Mouse (Mus musculus) midbrain, embryonic 16.5 days (tissue): ENCODE results near the gene Sorl1. TPM values are rescaled to one million over a fixed set of nuclear protein-coding genes. Genes with fewer than 3 reads are reported as not detected.

ENCODE experiments used
- ATAC-seq: fragments of 200-750 bp; cut with Nextera tagmentation; 2 replicates; pipeline ENCODE4 v1.8.0; 2017; ENCODE audit warnings: moderate TSS enrichment
- H3K27ac ChIP-seq: fragments of 300-500 bp; sonication (generic); 2 replicates; pipeline ENCODE4 v1.5.1; 2014; ENCODE audit warnings: mild to moderate bottlenecking, low read length, mixed read lengths
- H3K27me3 ChIP-seq: fragments of 300-500 bp; sonication (generic); 2 replicates; pipeline ENCODE4 v1.6.1; 2014; ENCODE audit warnings: low read depth, low read length, mixed read lengths; ENCODE audit not compliant: control insufficient read depth, insufficient read depth
- H3K36me3 ChIP-seq: fragments of 300-500 bp; sonication (generic); 2 replicates; pipeline ENCODE4 v1.6.1; 2014; ENCODE audit warnings: mild to moderate bottlenecking, low read length, moderate library complexity, mixed read lengths; ENCODE audit not compliant: control insufficient read depth, insufficient read depth
- H3K4me1 ChIP-seq: fragments of 300-500 bp; sonication (generic); 2 replicates; pipeline ENCODE4 v1.6.1; 2014; ENCODE audit warnings: mild to moderate bottlenecking, low read length, mixed read lengths; ENCODE audit not compliant: control insufficient read depth, insufficient read depth
- H3K4me2 ChIP-seq: fragments of 300-500 bp; sonication (generic); 2 replicates; pipeline ENCODE4 v1.6.1; 2014; ENCODE audit warnings: mild to moderate bottlenecking, low read length, mixed read lengths
- H3K4me3 ChIP-seq: fragments of 300-500 bp; sonication (generic); 2 replicates; pipeline ENCODE4 v1.5.1; 2014; ENCODE audit warnings: low read depth, mild to moderate bottlenecking, low read length, moderate library complexity, mixed read lengths
- H3K9ac ChIP-seq: fragments of 300-500 bp; sonication (generic); 2 replicates; pipeline ENCODE4 v1.6.1; 2014; ENCODE audit warnings: low read depth, low read length, mixed read lengths
- H3K9me3 ChIP-seq: fragments of 300-500 bp; sonication (generic); replicated peaks from 2 replicates; pipeline ENCODE4 v1.6.1; 2014; ENCODE audit warnings: mild to moderate bottlenecking, low read length, mixed read lengths; ENCODE audit not compliant: control insufficient read depth, poor library complexity, severe bottlenecking
- WGBS: fragments of 180-500 bp; shearing (Covaris S2); extraction: QIAGEN DNeasy Blood & Tissue Kit; methylation state at CpG from one replicate; pipeline ENCODE4 v1.1.7; 2014; 5-methylcytosine and 5-hydroxymethylcytosine counted together
- polyA plus RNA-seq: library from polyadenylated mRNA; unstranded; fragments of >200 nt; fragmentation: Nextera tagmentation; extraction: Ambion mirVana; gene quantifications from 2 replicates; pipeline ENCODE4 v1.2.1, GENCODE M21; 2015

Gene Sorl1
- 6.8 and 7.2 TPM in 2 replicates for polyA plus RNA-seq

DNA sequence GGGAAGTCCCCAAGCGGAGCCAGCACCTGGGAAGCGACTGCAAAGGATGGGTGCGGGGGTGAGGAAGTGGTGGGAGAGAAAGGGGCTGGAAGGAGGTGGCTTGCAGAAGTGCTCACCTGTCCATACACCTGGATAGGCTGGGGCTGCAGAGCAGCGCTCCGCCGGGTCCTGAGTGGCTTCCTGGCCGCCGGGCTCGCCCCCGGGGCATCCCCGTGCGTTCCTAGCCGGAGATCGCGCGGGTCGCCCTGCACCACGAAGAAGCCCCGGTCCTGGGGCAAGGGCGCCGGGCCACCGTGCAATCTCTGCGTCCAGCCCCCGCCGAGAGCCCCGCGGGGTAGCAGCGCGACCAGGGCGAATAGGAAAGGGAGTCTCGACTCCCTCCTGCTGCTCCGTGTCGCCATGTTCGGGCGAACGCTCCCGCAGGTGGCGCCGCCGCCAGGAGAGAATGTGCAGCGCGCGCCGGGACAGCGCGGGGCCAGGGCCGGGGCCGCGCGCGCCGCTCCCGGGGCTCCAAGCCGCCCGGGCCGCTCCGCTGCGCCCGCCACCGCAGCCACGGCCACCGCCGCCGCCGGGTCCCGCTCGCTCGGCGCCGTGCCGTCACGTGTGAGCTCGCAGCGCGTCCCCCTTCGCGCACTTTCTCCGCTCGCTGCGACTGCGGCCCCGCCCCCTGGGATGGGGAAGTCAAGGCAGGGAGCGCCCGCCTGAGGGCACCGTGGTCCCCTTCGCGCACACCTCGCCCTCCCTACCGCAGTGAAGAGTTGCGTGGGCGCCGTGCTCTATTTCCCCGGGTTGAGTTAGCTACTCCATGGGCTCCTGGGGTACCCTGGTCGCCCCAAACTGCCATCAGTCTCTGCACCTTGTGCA is at the start of gene Sorl1:
Gene Sorl1, minus strand, starts transcription at position 585 of the 864 bp plus-strand sequence.
- WGBS, result under 1% methylated on average over 73 of the region's 94 CpGs
- Histone ChIP-seq H3K27ac (peak within 1 kb of the TSS; percentile 61), H3K4me2 (peak within 1 kb of the TSS; percentile 82), H3K4me1 (peaks cover 12% of the 10 kb centered on the region), H3K9me3 (no peaks in the 10 kb centered on the region), H3K4me3 (peak within 1 kb of the TSS; percentile 71), H3K27me3 (no peaks in the 10 kb centered on the region), H3K9ac (peak within 1 kb of the TSS; percentile 85), H3K36me3 (no peaks in the 10 kb centered on the region)
- ATAC-seq, result peak; percentile 81

- WGBS, result 65% methylated on average over 3 of the region's 3 CpGs
- Histone ChIP-seq H3K27ac (no peak overlapping the region), H3K9me3 (no peaks in the 10 kb centered on the region), H3K4me2 (no peak overlapping the region), H3K4me1 (peaks cover under 1% of the 10 kb centered on the region; the same call in 1 of the 2 replicates), H3K27me3 (no peaks in the 10 kb centered on the region), H3K9ac (no peak overlapping the region), H3K4me3 (no peak overlapping the region), H3K36me3 (no peaks in the 10 kb centered on the region)
- no peak for ATAC-seq
Observed at GRCm38 (mm10) chr9:42173781-42174180, 49.7 kb upstream of the Sorl1 start.

DNA sequence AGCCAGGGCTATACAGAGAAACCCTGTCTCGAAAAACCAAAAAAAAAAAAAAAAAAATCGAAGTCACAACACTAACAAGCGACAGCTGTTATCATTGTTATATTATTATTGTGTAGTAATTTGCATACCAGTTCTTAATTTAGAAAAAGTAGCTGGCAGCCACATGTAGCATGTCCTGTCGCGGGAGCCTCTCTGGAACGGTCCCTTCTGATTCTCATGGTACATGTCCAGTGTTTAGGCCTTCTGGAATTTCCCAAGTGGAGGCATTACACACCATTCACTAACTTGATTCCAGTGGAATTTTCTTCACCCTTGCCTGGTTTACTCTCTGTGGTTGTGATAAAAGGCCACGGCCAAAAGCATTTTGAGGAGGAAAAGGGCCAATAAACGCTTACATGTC is 45.4 kb upstream of the Sorl1 start:
- no peak for ATAC-seq
- no peak overlapping the region for H3K9ac ChIP-seq
- no peaks in the 10 kb centered on the region for H3K36me3 ChIP-seq
- H3K4me3 ChIP-seq, result no peak overlapping the region
- H3K4me2 ChIP-seq, result no peak overlapping the region
- no peak overlapping the region for H3K27ac ChIP-seq
- no peaks in the 10 kb centered on the region for H3K27me3 ChIP-seq
- no peaks in the 10 kb centered on the region for H3K9me3 ChIP-seq
- 89% methylated on average over 8 of the region's 8 CpGs for WGBS
- no peaks in the 10 kb centered on the region for H3K4me1 ChIP-seq

- no peak overlapping the region for H3K9ac ChIP-seq
- no peak overlapping the region for H3K27ac ChIP-seq
- H3K36me3 ChIP-seq, result no peaks in the 10 kb centered on the region
- 95% methylated on average over 7 of the region's 7 CpGs for WGBS
- H3K9me3 ChIP-seq, result no peaks in the 10 kb centered on the region
- no peaks in the 10 kb centered on the region for H3K4me1 ChIP-seq
- H3K27me3 ChIP-seq, result no peaks in the 10 kb centered on the region
- H3K4me3 ChIP-seq, result no peak overlapping the region
- ATAC-seq, result no peak
- H3K4me2 ChIP-seq, result no peak overlapping the region
Observed at GRCm38 (mm10) chr9:42169025-42169424, 44.9 kb upstream of the Sorl1 start.

GRCm38 (mm10) chr9:42164930-42165329 is 40.8 kb upstream of the Sorl1 start:
- WGBS, result 78% methylated on average over 2 of the region's 2 CpGs
- H3K4me2 ChIP-seq, result no peak overlapping the region

GRCm38 (mm10) chr9:42163011-42163410 is 38.9 kb upstream of the Sorl1 start:
- Histone ChIP-seq H3K36me3 (no peaks in the 10 kb centered on the region), H3K9me3 (no peaks in the 10 kb centered on the region), H3K27me3 (no peaks in the 10 kb centered on the region), H3K27ac (no peak overlapping the region), H3K4me3 (no peak overlapping the region), H3K9ac (no peak overlapping the region), H3K4me1 (no peaks in the 10 kb centered on the region), H3K4me2 (no peak overlapping the region)
- ATAC-seq, result no peak
- 90% methylated on average over 4 of the region's 4 CpGs for WGBS

More at GRCm38 (mm10) chr9:42164930-42165329, 40.8 kb upstream of the Sorl1 start:
- no peaks in the 10 kb centered on the region for H3K4me1 ChIP-seq
- no peak for ATAC-seq
- H3K9ac ChIP-seq, result no peak overlapping the region
- no peaks in the 10 kb centered on the region for H3K9me3 ChIP-seq
- no peaks in the 10 kb centered on the region for H3K36me3 ChIP-seq
- no peak overlapping the region for H3K27ac ChIP-seq
- H3K27me3 ChIP-seq, result no peaks in the 10 kb centered on the region
- no peak overlapping the region for H3K4me3 ChIP-seq

DNA sequence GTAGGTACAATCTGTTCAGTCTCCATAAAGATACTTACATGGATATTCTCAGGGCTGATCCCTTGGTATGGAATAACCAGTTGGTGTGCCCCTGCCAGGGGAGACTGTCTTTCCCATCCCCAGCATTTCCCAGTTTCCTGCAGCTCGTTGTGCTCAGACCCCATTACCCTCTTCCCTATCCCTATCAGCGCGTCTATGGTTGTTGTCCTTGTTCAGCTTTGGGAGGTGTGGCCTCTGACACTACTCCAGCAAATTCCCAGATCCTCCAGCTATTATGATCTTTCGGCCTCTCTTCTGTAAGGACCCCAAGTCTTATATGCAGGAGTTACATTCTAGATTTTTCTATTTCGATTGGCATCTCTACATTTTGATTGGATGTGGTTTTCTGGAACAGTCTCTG is 35.3 kb upstream of the Sorl1 start:
- no peaks in the 10 kb centered on the region for H3K9me3 ChIP-seq

DNA sequence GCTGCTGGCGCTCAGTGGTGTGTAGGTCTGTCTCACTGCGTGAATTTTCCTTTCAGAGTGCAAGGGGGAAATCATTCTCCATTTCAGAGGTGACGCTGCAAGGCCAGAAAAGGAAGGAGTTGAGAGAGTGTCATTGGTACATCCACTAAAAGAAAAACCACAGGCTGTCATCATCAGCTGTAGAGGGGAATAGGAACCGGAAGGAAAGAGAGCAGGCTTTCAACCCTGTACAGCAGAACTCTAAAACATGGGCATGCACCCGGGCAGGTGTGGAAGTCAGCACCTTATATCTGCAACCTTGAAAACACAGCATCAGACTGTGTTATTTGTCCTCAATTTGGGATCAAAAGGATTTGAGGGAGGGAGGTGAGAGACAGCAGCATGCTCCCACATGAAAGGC is 34.6 kb upstream of the Sorl1 start:
- H3K4me2 ChIP-seq, result no peak overlapping the region
- H3K9ac ChIP-seq, result no peak overlapping the region
- 76% methylated on average over 5 of the region's 5 CpGs for WGBS
- no peaks in the 10 kb centered on the region for H3K27me3 ChIP-seq
- ATAC-seq, result no peak
- H3K36me3 ChIP-seq, result no peaks in the 10 kb centered on the region
- no peak overlapping the region for H3K4me3 ChIP-seq
- H3K27ac ChIP-seq, result no peak overlapping the region
- no peaks in the 10 kb centered on the region for H3K4me1 ChIP-seq
- H3K9me3 ChIP-seq, result no peaks in the 10 kb centered on the region

More for the DNA sequence above, 35.3 kb upstream of the Sorl1 start:
- no peak for ATAC-seq
- H3K4me3 ChIP-seq, result no peak overlapping the region
- 82% methylated on average over 5 of the region's 5 CpGs for WGBS
- H3K9ac ChIP-seq, result no peak overlapping the region
- H3K27me3 ChIP-seq, result no peaks in the 10 kb centered on the region
- H3K36me3 ChIP-seq, result no peaks in the 10 kb centered on the region
- H3K4me1 ChIP-seq, result no peaks in the 10 kb centered on the region
- H3K27ac ChIP-seq, result no peak overlapping the region
- no peak overlapping the region for H3K4me2 ChIP-seq

GRCm38 (mm10) chr9:42157981-42158380 is 33.9 kb upstream of the Sorl1 start:
- 87% methylated on average over 5 of the region's 5 CpGs for WGBS
- Histone ChIP-seq H3K4me1 (no peaks in the 10 kb centered on the region), H3K27me3 (no peaks in the 10 kb centered on the region), H3K36me3 (no peaks in the 10 kb centered on the region), H3K27ac (no peak overlapping the region), H3K4me3 (no peak overlapping the region), H3K9ac (no peak overlapping the region), H3K4me2 (no peak overlapping the region), H3K9me3 (no peaks in the 10 kb centered on the region)
- ATAC-seq, result no peak
